Mouse (Mus musculus) lung, postnatal 36 days (tissue): ENCODE data around the gene Cdk2ap2.
A peak's percentile ranks its signal among the peaks of the same experiment; 100 is the strongest.
"Not testable (repeated sequence)": the region's sequence is repeated elsewhere in the genome, so short reads cannot be mapped to it uniquely, and the experiment has no call there.

Experiments used
- DNase-seq: peaks from one replicate; pipeline ENCODE4 v3.0.0; 2022; ENCODE audit warnings: mixed read lengths

Cdk2ap2 gene

GRCm38 (mm10) chr19:4068242-4068641 lies 28.7 kb upstream of the Cdk2ap2 start:
- DNase-seq, result not testable (repeated sequence)

GRCm38 (mm10) chr19:4068717-4069410 lies 28.1 kb upstream of the Cdk2ap2 start:
- DNase-seq, result no peak

GRCm38 (mm10) chr19:4070311-4070710 lies 26.7 kb upstream of the Cdk2ap2 start:
- no peak for DNase-seq

GRCm38 (mm10) chr19:4070756-4071155 lies 26.2 kb upstream of the Cdk2ap2 start:
- no peak for DNase-seq

- DNase-seq, result no peak
Measured at GRCm38 (mm10) chr19:4071406-4071805, 25.6 kb upstream of the Cdk2ap2 start.

GRCm38 (mm10) chr19:4072706-4073424 lies 24.1 kb upstream of the Cdk2ap2 start:
- peak; percentile 54 for DNase-seq

GRCm38 (mm10) chr19:4075531-4075930 lies 21.5 kb upstream of the Cdk2ap2 start:
- no peak for DNase-seq

GRCm38 (mm10) chr19:4079594-4079993 lies 17.4 kb upstream of the Cdk2ap2 start:
- DNase-seq, result no peak

- DNase-seq, result peak; percentile 34
Measured at GRCm38 (mm10) chr19:4080511-4081009, 16.4 kb upstream of the Cdk2ap2 start.

GRCm38 (mm10) chr19:4081394-4081793 lies 15.6 kb upstream of the Cdk2ap2 start, which contains the start of gene Cabp2:
Cabp2 (plus strand) TSS chr19:4081578.
- no peak for DNase-seq

- DNase-seq, result no peak
Measured at GRCm38 (mm10) chr19:4082219-4082965, 14.6 kb upstream of the Cdk2ap2 start.

- DNase-seq, result no peak
Measured at GRCm38 (mm10) chr19:4083316-4083715, 13.7 kb upstream of the Cdk2ap2 start.

GRCm38 (mm10) chr19:4083826-4084225 lies 13.2 kb upstream of the Cdk2ap2 start:
- DNase-seq, result no peak

GRCm38 (mm10) chr19:4084984-4085383 lies 12.0 kb upstream of the Cdk2ap2 start:
- no peak for DNase-seq

GRCm38 (mm10) chr19:4086156-4086555 lies 10.8 kb upstream of the Cdk2ap2 start:
- no peak for DNase-seq

- DNase-seq, result no peak
Measured at GRCm38 (mm10) chr19:4087090-4087489, 9.9 kb upstream of the Cdk2ap2 start.

- no peak for DNase-seq
Measured at GRCm38 (mm10) chr19:4088146-4088545, 8.8 kb upstream of the Cdk2ap2 start.

GRCm38 (mm10) chr19:4089128-4089527 lies 7.9 kb upstream of the Cdk2ap2 start:
- DNase-seq, result no peak

GRCm38 (mm10) chr19:4090446-4090845 lies 6.5 kb upstream of the Cdk2ap2 start:
- DNase-seq, result no peak

GRCm38 (mm10) chr19:4091383-4091782 lies 5.6 kb upstream of the Cdk2ap2 start:
- no peak for DNase-seq

- no peak for DNase-seq
Measured at GRCm38 (mm10) chr19:4092750-4093149, 4.2 kb upstream of the Cdk2ap2 start.

GRCm38 (mm10) chr19:4093772-4094171 lies 3.2 kb upstream of the Cdk2ap2 start:
- DNase-seq, result no peak

GRCm38 (mm10) chr19:4094348-4094747 lies 2.6 kb upstream of the Cdk2ap2 start:
- DNase-seq, result no peak
